Mouse (Mus musculus): ENCODE measurements around the gene Arid5b. TPM values are rescaled to one million over a fixed set of nuclear protein-coding genes. Genes with fewer than 3 reads are reported as not detected.

Gene Arid5b
- polyA plus RNA-seq, 1 experiment from 2014 or later = 41.2 TPM

DNA sequence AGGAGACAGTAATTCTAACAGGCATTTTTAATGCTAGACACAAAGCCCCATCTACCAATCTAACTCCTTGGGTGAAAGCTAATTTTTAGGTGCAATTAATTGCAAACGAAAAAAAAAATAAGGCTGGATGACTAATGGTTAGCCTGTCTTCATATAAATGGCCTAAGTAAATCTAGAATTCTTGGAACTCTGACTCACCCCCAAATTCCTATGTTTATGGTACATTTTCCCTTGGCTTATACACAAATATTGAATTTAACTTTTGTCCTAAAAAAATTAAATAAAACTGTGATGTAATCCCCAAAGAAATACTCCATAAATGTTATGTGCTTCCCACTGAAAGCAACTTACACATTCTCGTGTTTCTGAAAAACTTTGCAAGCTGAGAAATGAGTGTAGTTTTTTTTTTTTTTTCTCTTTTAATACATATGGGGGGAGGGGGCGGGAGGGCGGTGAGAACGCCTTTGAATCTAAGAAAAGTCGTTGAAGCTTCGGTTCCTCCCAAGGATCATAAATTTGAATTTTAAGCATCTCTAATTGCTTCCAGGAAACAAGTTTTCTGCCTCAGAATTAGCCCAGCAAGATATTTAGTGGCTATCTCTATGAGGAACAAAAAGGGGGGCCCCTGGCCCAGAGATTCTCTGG is 31.8 kb downstream of the Arid5b start:
- ATAC-seq (ENCODE audit: insufficient number of reproducible peaks, low FRiP score, low TSS enrichment, low read depth) = no peak
- H3K27ac ChIP-seq = peak overlapping the region; percentile 68
- no peaks in the 10 kb centered on the region for H3K27me3 ChIP-seq
- H3K4me1 ChIP-seq = peaks cover 16% of the 10 kb centered on the region
- H3K9me3 ChIP-seq = no peaks in the 10 kb centered on the region
- H3K9ac ChIP-seq = no peak overlapping the region
- WGBS = 22% methylated on average over 7 of the region's 7 CpGs
- H3K36me3 ChIP-seq = peaks cover 12% of the 10 kb centered on the region
- no peak overlapping the region for H3K4me3 ChIP-seq
- H3K4me2 ChIP-seq = no peak overlapping the region

DNA sequence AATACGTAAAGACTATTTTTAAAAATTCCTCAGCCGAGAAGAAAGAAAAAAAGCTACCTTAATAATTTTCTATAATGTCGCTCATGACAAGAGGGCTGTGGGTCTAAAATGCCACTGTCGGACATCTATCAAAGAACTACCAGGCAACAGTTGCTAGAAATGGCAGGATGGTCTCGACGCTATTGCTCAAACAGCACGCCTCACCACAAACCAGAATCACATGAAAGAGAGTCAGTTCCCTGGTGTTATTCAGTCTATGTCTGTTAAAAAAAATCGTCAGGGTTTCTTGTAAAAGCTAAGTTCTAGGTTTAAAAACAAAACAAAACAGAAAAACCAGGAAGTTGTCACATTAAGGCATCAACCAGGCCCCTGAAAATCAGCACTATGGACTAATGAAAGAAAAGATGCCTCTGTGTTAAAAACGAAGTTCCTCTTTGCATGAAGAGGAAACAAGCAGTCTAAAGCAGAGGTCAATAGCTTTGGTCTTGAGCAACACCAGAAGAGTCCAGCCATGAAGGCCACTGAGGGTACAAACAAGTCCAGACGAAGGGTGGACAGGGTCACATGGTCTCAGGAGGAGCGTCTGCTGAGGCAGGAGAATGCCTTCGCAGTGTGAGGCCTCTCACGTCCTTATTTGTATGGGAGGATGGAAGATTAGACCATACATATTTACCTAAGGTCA is 37.6 kb downstream of the Arid5b start:
- 65% methylated on average over 13 of the region's 13 CpGs for WGBS
- Histone ChIP-seq H3K9ac (no peak overlapping the region), H3K27me3 (no peaks in the 10 kb centered on the region), H3K4me3 (no peak overlapping the region), H3K36me3 (peaks cover 15% of the 10 kb centered on the region), H3K9me3 (no peaks in the 10 kb centered on the region), H3K4me1 (peaks cover 10% of the 10 kb centered on the region), H3K4me2 (no peak overlapping the region), H3K27ac (no peak overlapping the region)
- no peak for ATAC-seq (ENCODE audit: insufficient number of reproducible peaks, low FRiP score, low TSS enrichment, low read depth)

DNA sequence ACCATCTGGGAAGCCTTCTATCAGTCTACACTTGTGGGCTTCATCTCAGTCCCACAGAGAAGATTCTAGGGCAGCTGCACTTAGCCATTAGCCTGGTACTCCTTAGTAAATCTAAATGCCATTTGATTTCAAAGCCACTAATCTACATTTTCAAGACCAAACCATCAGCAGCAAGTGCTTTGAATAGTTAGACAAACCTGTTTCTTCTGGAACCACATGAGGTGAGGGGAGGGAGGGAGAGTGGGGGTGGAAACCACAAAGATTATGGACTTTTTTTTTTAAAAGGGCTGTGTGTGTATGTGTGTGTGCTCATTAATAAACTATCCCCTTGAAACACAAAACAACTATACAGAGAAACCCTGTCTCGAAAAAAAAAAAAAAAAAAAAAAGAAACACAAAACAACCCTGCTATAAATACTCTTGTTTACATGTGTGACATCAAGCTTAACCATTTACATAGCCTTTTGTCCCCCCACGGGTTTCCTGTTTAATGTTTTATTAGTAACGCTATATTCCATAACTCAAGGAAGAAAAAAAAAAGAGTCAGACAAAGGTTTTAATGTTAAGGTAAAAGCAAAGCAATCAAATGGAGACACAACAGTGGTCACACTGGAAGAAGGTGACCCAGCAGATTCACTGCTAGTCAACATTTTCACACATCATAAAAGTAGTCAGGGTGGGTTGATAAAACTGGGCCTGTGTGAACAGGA is 38.3 kb downstream of the Arid5b start:
- Histone ChIP-seq H3K4me3 (no peak overlapping the region), H3K9ac (no peak overlapping the region), H3K36me3 (peaks cover 15% of the 10 kb centered on the region), H3K27me3 (no peaks in the 10 kb centered on the region), H3K4me1 (peaks cover 10% of the 10 kb centered on the region), H3K4me2 (no peak overlapping the region), H3K27ac (0 out of 2 replicates have a peak overlapping the region, but pooled peaks have one; percentile 11), H3K9me3 (no peaks in the 10 kb centered on the region)
- 42% methylated on average over 3 of the region's 3 CpGs for WGBS
- ATAC-seq (ENCODE audit: insufficient number of reproducible peaks, low FRiP score, low TSS enrichment, low read depth) = no peak

DNA sequence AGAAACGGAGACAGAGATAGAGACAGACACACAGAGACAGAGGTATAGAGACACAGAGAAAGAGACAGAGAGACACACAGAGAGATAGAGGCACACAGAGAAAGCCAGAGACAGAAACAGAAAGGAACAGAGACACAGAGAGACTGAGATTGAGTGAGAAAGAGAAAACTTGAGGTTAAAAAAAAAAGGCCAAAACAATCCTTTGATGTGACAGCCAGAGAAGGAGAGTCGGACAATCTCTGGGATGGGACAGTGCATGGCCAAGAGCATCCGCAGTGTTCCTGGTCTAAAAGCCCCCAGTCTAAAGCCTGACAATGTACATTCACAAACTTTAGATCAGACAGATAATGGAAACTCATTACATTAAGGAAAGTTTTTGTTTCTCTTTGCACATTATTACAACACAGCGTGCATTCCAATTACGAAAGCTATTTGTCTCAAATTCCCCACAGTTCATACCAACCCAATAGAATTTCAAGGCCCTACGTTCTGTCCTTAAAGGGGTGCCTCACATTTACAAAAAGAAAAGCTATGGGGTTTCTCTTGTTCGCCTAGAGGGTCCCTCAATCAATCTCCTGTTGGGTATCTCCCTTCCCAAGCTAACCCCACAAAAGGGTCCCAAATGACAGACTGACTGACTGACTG is 39.0 kb downstream of the Arid5b start:
- H3K27me3 ChIP-seq = no peaks in the 10 kb centered on the region
- H3K27ac ChIP-seq = 0 out of 2 replicates have a peak overlapping the region, but pooled peaks have one; percentile 11
- no peaks in the 10 kb centered on the region for H3K9me3 ChIP-seq
- H3K36me3 ChIP-seq = peaks cover 16% of the 10 kb centered on the region
- WGBS = 68% methylated on average over 7 of the region's 7 CpGs
- H3K4me1 ChIP-seq = peaks cover 10% of the 10 kb centered on the region
- no peak overlapping the region for H3K9ac ChIP-seq
- no peak overlapping the region for H3K4me3 ChIP-seq
- H3K4me2 ChIP-seq = no peak overlapping the region
- ATAC-seq (ENCODE audit: insufficient number of reproducible peaks, low FRiP score, low TSS enrichment, low read depth) = no peak

DNA sequence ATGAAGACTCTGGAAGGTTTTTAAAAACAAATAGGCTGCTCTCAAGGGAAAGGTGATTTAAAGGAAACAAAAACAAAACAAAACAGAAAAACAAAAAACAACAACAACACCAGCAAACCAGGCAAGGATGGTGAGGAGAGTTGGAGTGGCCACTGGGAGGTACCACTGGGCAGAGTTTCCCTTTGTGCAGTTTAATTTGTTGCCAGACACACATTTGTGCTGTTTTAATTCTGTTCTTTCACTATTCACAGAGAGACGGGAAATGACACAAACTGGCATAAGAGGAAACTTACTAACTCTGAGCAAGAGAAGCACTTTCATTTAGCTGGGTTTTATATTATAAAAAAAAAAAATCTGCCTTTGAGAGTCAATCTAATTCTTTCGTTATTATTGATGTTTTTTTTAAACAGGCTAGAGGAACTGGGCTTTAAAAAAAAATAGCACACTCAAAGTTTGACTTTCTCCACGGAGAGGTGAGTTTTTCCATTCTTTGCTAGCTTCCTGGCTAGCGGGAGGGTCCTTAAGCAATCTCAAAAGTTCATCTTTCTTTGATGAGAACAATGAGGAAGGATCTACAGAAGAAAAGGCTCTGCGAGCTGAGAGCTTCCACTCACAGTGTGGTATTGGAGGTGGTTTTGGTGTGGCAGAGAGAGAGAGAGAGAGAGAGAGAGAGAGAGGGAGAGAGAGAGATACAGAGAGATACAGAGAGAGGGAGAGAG is 39.7 kb downstream of the Arid5b start:
- Histone ChIP-seq H3K36me3 (peaks cover 23% of the 10 kb centered on the region), H3K9me3 (no peaks in the 10 kb centered on the region), H3K4me3 (no peak overlapping the region), H3K27ac (0 out of 2 replicates have a peak overlapping the region, but pooled peaks have one; percentile 47), H3K27me3 (no peaks in the 10 kb centered on the region), H3K9ac (no peak overlapping the region), H3K4me2 (no peak overlapping the region), H3K4me1 (peaks cover 10% of the 10 kb centered on the region)
- 46% methylated on average over 5 of the region's 5 CpGs for WGBS
- ATAC-seq (ENCODE audit: insufficient number of reproducible peaks, low FRiP score, low TSS enrichment, low read depth) = no peak

DNA sequence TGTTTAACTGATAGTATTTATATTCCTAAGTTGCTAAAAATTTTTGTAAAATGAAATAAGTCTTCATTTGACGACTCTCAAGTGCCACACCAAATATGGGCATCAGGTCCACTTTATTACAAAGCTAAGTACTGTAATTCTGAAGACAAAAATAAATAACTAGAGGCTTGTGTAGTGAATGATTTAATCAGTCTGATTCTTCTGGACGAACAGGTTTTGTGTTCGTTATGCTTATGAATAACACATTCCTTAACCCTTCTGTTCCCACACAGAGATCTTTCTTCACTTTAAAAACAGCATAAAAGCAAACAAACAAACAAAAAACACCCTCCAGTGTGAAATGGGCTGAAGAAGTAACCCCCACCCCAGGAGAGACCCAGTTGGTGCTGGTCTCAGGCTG is 40.4 kb downstream of the Arid5b start:
- Histone ChIP-seq H3K27ac (no peak overlapping the region), H3K9me3 (no peaks in the 10 kb centered on the region), H3K4me3 (no peak overlapping the region), H3K4me1 (peaks cover 10% of the 10 kb centered on the region), H3K4me2 (no peak overlapping the region), H3K9ac (no peak overlapping the region), H3K36me3 (peaks cover 30% of the 10 kb centered on the region), H3K27me3 (no peaks in the 10 kb centered on the region)
- WGBS = 23% methylated on average over 3 of the region's 3 CpGs
- ATAC-seq (ENCODE audit: insufficient number of reproducible peaks, low FRiP score, low TSS enrichment, low read depth) = no peak

DNA sequence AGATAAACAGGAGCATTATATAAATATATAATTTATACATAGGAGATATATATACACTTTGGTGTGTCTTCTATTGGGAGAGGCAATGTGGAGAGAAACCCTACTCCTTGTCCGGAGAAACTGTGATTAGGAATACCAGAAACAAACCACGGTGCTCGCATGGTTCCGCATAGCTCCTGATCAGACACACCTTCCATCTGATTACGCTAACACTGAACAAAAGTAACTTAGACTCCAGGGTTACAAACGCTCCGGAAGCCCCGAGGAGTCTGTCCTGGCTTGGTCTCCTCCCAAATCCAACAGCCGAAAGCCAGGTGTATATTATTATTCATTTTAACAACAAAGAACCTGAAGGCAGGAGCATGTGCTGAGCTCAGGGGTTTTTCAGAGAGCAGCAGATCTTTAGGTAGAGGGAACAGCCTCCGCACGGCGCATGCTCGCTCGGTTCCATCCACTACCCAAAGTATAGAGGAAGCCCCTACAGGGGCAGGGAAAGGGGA is 41.5 kb downstream of the Arid5b start:
- no peaks in the 10 kb centered on the region for H3K27me3 ChIP-seq
- no peaks in the 10 kb centered on the region for H3K9me3 ChIP-seq
- H3K36me3 ChIP-seq = peaks cover 28% of the 10 kb centered on the region
- H3K4me3 ChIP-seq = no peak overlapping the region
- no peak overlapping the region for H3K27ac ChIP-seq
- ATAC-seq (ENCODE audit: insufficient number of reproducible peaks, low FRiP score, low TSS enrichment, low read depth) = no peak
- peaks cover 10% of the 10 kb centered on the region for H3K4me1 ChIP-seq
- H3K4me2 ChIP-seq = no peak overlapping the region
- H3K9ac ChIP-seq = no peak overlapping the region
- WGBS = 59% methylated on average over 14 of the region's 14 CpGs

DNA sequence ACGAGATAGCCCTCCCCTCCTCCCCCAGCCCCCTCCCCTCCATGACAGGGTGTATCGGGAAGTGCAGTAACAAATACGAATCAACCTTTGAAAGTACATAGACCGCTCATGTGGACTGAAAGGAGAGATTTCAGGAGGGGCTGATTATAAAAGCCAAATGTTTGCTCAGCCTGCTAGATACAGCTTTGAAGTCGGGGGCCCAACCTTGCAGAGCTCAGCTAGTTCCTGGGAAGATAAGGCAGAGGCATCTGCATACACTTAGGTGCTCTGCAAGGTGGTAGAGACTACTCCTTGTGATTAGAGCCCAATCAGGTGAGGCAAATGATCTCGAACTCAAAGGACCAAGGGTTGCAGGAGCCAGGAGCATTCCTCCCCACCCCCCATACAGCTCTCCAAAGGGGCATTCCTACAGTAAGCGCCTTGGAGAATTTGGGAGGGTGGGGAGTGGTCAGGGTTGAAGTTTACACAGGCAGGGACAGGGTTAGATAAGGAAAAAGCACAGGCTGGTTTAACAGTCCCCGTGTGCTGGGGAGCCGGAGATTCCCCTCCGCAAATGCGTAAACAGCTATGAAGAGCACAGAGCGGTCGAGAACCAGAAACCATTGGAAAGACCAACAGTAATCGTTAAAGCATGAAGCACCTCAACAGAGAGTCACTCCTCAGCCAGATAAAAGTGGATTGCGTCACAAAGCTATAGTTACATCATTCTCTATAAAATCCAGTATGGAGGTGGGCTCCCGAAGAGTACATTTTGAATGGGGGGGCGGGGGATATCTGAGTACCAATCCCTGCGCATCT is 47.0 kb downstream of the Arid5b start:
- Histone ChIP-seq H3K4me3 (no peak overlapping the region), H3K9me3 (no peaks in the 10 kb centered on the region), H3K36me3 (peaks cover 26% of the 10 kb centered on the region), H3K27ac (no peak overlapping the region), H3K4me1 (peaks cover 7% of the 10 kb centered on the region), H3K9ac (no peak overlapping the region), H3K27me3 (no peaks in the 10 kb centered on the region), H3K4me2 (no peak overlapping the region)
- WGBS = 53% methylated on average over 18 of the region's 18 CpGs
- ATAC-seq (ENCODE audit: insufficient number of reproducible peaks, low FRiP score, low TSS enrichment, low read depth) = no peak

DNA sequence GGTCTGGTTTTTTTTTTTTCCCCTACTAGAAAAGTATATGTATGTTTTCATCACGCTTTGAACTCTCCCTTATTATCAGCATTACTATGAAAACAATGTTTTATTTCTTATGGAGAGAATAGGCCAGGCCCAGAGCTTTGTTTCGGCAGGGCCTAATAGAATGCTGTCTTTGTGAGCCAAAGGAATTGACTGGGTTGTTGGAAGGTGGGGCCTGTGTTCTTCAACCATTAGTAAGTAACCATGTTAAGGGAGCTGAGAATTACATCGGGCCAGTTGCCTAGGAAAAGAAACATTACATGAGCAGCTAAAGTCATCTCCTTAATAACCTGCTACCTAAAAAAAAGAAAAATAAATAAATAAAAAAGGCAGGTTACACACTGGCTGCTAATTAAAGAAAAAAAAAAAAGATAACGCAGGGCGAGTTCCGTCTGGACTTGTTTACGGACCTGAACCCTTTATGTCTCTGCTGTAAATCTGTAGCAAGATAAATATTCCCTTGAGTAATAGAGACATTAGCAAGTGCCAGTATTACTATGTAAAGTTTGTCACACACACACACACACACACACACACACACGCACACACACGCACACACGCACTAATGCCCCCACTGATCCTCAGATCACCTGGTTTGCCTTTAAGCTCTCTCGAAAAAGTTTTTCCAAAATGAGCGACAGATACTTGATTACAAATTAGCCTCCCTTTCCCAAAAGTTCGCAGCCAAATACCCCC is 47.7 kb downstream of the Arid5b start:
- Histone ChIP-seq H3K27ac (no peak overlapping the region), H3K9ac (no peak overlapping the region), H3K4me3 (no peak overlapping the region), H3K4me2 (no peak overlapping the region), H3K36me3 (peaks cover 26% of the 10 kb centered on the region), H3K9me3 (no peaks in the 10 kb centered on the region), H3K4me1 (peaks cover 7% of the 10 kb centered on the region), H3K27me3 (no peaks in the 10 kb centered on the region)
- no peak for ATAC-seq (ENCODE audit: insufficient number of reproducible peaks, low FRiP score, low TSS enrichment, low read depth)
- WGBS = 56% methylated on average over 13 of the region's 13 CpGs

Data from limb, embryonic 15.5 days (tissue).